Mouse (Mus musculus) fat pad, adult 2 months (tissue): ENCODE data around the gene Adam29.

Experiments
- DNase-seq: peaks from one replicate; pipeline ENCODE4 v3.0.0-alpha.2; 2011; ENCODE audit warnings: low read depth, low spot score; ENCODE audit errors: extremely low read depth

The Adam29 gene

DNA sequence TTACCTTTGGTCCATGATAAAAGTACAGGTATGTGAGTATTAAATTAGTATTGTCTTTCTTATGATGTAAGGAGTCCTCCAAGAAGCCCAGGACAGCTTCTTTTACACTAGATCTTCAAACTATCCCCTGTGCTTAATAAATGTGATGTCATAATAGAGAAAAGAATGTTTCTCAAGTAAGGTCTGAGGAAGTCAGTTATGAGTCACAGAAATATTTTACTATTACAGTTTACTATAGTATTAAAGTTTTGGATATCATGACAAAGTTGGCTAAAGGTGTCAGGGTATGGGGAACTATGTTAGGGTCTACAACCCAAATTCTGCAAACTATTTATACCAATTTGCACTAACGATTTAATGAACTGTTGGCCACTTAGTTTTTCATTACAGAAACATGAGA lies at the start of gene Adam29:
TSS of gene Adam29 (minus strand) at position 101 of the 400 bp plus-strand sequence.
- DNase-seq = no peak

DNA sequence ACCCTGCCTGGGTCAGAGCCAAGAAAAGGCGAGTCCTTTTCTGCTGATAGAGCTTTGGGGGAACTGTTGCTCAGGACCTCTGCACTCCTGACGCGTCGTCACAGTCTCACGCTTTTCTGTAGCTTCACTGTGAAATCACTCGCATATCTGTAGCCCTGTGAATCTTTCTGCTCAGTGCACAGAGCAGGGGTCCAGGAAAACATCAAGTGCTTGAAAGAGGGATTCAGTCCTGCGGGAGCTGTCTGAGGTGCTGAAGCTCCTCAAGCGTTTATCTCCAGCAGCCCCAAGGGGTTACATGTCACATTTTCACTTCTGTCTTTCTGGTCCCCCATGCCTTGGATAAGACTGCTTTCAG lies 33.8 kb upstream of the Adam29 start:
- no peak for DNase-seq

DNA sequence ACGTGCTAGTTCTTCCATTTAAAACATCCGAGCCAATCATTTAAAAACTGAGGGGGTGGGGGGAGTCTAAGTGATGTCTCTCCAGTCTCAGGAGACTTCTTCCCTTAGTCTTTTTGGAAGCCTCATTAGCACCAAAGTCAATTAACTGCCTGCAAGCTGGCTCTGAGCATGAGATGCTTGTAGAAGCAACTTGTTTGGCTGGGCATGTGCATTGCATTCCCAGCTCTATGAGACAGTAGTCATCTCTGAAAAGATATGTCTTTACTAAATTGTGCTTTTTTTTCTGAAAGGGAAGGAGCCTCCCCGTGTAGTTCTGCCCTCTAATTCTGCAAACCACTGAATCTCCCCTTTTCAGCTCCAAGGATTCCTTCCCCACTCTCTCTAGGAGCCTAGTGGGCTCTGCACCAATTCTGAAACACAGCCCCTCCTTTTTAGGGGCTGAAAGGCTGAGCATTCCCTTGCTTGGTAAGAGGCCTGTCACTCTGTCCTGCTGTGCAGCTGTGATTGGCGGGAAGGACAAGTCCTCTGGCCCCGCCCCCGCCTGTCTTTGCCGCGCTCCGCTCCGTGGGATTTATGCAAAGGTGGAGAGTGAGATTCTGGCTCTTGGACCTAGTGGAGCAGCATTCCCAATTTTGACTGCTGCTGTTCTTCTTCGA lies 33.2 kb upstream of the Adam29 start, which contains the start of gene Glra3:
TSS of gene Glra3 (plus strand) at position 591 of the 656 bp plus-strand sequence.
- DNase-seq = no peak
